Mouse (Mus musculus) central nervous system, embryonic 18 days (tissue): Measurements from ENCODE around the gene Smc1a. TPM values are rescaled to one million over a fixed set of nuclear protein-coding genes. Genes with fewer than 3 reads are reported as not detected.

Experiments
- polyA plus RNA-seq: library from polyadenylated mRNA; depleted of rRNA; stranded (reverse); fragments of >200 nt; gene quantifications from 2 replicates; pipeline ENCODE4 v1.2.3, GENCODE M21; 2012; rRNA removed

Gene Smc1a
- 55.6 and 57.9 TPM in 2 replicates for polyA plus RNA-seq

GRCm38 (mm10) chrX:152016151-152017145 is at the start of gene Smc1a, which contains the start of gene Ribc1:
TSS of gene Smc1a (plus strand) at chrX:152016428.
TSS of gene Ribc1 (minus strand) at chrX:152016295.

DNA sequence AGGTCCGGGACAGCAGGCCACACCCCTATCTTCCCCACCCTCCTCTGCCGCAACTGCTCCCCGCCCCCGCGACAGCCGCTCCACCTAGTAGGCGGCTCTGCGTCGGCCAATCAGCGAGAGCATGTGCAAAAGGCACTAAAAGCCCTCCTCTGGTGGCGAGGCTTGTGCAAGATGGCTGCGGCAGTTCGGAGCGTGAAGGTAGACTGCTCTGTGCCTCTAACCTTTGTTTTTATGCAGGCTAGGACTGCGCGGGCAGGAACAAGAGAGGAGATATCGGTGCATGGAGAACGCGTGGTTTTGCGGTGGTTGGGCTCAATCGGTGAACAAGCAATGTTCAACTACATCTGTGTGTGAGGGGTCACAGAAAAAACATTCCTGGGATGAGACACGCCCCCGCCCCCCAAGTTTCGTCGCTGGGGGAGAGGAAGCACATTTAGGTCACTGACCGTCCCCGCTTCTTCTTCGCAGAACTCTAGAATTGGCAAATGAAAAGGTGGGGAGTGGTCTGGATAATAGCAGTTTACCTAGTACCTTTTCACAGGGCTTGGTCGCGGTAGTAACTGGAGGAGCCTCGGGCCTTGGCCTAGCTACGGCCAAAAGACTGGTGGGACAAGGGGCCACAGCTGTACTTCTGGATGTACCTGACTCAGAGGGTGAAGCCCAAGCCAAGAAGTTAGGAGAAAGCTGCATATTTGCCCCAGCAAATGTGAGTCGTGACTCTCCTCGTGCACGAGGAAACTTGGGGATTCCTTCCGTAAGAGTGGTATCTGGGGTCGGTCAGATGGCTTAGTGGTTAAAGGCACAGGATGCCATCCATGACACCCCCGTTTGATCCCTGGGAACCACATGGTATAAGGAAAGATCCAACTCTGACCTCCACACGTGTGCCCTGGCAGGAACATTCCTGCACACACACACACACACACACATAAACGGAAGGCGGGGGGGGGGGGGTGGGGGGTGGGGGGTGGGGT is 14.2 kb upstream of the Smc1a start, which contains the start of gene Hsd17b10:
Hsd17b10 (plus strand) TSS at position 109 of the 974 bp plus-strand sequence.

Other genes starting within 250 kb of the Smc1a start
- 106 and 109 TPM in 2 replicates for gene Huwe1, start 215.6 kb upstream of the Smc1a start, polyA plus RNA-seq
- 44.8 and 46.5 TPM in 2 replicates for gene Hsd17b10, start 14.6 kb upstream of the Smc1a start, polyA plus RNA-seq
- 0.47 and 0.53 TPM in 2 replicates for gene Ribc1, start 133 bp upstream of the Smc1a start, polyA plus RNA-seq
- gene Iqsec2, start 127.8 kb downstream of the Smc1a start, polyA plus RNA-seq: 9.6 and 9.9 TPM in 2 replicates
- gene Kdm5c, start 216.6 kb downstream of the Smc1a start, polyA plus RNA-seq: 31.9 and 32.3 TPM in 2 replicates